Mouse (Mus musculus) activated CD4-positive, CD25-positive, alpha-beta regulatory T cell, adult 4 months (primary cell): ENCODE data around the gene Rev1. TPM values are rescaled to one million over a fixed set of nuclear protein-coding genes. Genes with fewer than 3 reads are reported as not detected.

Source experiments
- ATAC-seq: one replicate; pipeline ENCODE4 v1.8.0; 2017
- polyA plus RNA-seq, 2 experiments: library from polyadenylated mRNA; unstranded; fragments of 100-300 nt; shearing (Covaris generic); gene quantifications; one replicate each; pipeline ENCODE4 v1.2.1; 2017

The Rev1 gene
- 10 to 100 TPM in 1 of 2 experiments, 1 to 10 TPM in 1; 8.1 to 11.8 TPM for polyA plus RNA-seq

DNA sequence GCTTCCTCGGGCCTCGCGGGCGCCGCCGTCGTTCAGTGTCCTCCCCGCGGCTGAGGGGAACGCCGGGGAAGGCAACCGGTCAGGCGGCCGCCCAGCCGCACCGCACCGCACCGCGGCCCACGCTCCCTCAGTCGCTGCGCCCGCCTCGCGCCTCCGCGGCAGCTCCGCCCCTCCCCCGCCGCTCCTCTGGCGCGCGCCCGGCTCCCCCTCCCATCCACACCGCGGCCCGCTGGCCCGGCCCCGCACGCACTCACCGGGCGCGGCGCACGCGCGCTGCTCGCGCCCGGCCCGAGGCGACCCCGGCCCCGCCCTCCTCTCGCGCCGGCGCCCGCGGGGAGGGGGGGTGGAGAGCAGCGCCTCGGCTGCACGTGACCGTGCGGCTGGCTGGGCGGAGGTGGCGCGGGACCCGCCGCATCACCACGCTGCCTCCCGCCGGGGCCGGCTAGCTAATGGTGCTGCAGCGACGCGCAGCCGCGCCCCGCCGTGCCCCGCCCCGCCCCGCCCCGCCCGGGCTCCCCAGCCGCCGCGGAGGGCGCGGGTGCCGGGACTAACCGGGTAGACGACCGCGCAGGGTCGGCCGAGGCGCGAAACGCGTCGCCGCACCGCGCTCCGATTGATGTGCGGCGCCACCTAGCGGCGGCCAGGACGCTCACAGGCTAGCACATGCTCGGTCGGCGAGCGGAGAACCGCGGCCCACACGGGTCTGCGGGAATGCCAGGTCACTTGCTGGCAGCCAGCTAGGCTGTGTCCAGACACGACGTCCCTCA, at the start of gene Rev1:
Gene Rev1, minus strand, starts transcription at position 301 of the 767 bp plus-strand sequence.
- peak; percentile 78 for ATAC-seq

DNA sequence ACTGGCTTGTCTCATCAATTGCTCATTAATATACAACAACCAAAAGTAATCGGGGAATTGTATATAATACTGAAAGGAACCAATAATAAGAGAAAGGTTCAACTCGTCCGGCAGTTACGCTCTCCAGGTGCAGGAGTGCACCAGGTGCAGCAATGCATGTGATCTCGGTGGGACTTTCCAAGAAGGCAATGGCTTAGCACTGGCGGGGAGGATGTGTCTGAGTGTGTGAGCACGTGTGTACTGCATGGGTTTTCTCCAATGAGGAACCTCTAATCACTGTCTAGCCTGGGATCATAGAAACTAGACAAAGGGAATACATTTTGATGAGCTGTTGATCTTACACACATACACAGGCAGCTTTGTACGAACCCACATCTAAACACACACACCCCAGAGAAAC, 49.3 kb upstream of the Rev1 start:
- no peak for ATAC-seq

DNA sequence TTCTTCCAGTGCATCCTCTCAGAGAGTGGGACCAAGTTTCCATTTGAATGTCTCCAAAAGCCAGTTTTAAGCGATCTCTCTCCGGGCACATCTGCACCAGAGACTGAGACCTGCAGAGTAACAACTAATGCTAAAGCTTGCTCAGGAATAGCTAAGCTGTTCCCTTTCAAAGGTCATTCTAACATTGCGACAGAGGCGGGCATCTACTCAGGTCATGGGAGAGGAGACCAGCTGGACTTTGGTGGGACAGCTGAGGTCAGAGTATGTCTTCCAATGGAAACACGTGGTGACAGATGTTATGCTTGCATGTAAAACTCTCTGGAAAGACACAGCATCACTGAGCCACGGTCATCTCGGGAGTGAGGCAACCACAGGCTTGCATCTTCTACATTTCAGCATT, 46.5 kb upstream of the Rev1 start:
- ATAC-seq, result no peak

DNA sequence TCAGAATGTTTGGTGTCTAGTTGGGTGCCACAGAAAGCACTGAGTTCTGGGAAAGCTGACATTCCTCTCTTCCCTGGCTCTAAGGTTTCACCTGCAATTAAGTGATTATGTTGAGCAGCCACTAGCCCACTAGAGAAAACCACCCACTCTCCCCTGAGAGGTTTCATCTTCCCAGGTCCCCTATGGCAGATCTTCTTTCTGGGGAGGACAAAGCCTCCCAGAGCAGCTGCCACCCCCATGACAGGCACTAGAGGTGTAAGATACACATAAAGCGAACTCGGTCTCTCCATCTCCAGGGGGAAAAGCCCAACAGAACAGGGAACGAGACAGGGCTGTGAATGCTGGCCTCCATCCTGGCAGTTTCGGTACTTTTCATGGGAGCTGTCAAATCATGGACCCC, 42.3 kb upstream of the Rev1 start:
- no peak for ATAC-seq

DNA sequence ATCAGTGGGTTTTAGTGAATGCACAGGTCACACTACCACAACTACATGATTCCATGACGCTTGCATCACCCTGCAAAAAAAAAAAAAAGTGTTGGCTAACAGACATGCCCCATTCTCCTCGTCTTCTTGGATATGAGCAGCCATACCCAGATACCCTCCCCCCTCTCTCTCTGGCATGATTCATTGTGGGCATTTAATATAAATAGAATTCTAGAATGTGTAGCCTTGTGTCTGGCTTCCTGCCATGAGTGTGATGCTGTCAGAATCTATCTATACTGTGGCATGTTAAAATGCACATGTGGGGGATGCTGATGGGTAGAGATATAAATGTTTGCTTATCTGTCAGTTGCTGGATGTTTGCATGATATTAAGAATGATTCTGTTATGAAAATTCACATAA, 36.1 kb upstream of the Rev1 start:
- ATAC-seq, result no peak

DNA sequence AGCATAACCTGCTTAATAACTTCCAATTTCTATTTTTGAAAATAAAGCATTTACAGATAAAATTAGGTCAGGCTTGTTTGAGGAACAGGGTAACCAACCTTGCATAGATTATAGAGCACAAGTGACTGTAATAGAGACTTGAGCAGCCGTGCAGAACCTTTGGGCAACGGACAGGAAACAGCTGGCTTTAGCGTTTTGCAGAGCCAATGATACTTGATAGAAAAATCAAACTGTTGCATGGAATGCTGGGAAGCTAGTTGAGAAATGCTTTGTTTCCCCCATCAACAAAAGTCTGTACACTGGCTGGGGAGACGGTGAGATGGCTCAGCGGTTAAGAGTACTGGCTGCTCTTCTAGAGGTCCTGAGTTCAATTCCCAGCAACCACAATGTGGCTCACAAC, 20.5 kb upstream of the Rev1 start:
- ATAC-seq, result no peak

DNA sequence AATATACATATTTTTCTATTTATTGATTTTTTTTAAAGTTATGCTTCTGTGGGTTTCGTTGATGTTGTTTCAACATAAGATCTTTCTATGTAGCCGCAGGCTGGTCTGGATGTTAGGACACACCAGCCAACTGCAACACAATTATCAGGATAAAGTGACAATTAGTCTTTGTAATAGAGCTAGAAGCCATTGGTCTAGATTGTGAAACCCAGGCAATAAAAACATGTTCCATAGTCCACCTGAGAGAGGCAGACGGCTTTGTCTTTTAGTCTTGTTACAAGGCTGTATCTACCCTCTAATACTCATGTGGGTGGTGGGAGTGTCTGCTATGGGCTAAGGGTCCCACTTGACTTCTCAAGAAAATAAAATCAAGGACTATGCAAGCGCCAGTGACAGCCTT, 16.4 kb upstream of the Rev1 start:
- no peak for ATAC-seq

DNA sequence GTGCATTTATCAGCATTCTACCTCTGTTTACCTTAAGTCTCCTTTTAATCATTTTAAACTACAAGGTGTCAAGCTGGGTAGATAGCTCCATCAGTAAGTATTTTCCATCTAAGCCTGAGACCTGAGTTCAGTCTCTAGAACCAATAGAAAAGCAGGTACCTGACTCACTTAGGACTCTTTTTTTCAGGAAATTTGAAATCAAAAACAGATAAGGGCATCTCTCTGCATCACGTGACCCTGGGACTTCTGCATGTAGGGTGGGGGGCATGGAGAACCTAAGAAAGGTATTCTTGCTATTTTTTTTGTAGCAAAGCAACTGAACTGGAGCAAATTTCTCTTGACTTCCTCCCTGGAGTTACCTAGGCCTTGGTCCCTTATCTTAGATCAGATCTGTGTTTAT, 11.8 kb upstream of the Rev1 start:
- no peak for ATAC-seq

DNA sequence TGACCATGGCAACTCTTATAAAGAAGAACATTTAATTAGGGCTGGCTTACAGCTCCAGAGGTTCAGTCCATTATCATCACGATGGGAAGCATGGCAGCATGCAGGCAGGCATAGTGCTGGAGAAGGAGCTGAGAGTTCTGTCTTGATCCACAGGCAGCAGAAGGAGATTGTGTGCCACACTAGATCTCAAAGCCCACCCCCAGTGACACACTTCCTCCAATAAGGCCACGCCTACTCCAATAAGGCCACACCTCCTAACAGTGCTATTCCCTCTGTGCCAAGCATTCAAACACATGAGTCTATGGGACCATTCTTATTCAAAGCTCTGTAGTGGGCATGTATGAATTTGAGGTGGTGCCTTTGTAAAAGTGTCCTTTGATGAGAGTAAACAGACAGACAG, 11.3 kb upstream of the Rev1 start:
- no peak for ATAC-seq

DNA sequence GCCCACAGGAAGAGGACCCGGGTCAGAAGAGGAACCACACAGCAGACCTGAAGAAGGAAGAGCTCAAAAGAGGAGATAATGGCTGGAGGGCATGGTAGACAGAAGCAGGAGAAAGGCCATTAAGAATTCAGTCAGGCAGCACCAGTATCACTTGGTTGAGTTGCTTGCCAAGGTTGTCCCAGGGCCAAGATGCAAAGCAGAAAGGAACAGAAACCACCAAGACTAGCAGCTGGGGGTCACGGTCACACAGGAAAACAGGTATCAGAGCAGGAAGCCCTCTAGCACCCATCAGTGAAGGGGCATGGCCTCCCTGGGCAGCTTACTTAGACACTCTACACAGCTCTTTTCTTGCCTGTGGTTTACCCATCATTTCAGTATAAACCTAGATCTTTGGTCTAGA, 9.8 kb upstream of the Rev1 start:
- no peak for ATAC-seq

DNA sequence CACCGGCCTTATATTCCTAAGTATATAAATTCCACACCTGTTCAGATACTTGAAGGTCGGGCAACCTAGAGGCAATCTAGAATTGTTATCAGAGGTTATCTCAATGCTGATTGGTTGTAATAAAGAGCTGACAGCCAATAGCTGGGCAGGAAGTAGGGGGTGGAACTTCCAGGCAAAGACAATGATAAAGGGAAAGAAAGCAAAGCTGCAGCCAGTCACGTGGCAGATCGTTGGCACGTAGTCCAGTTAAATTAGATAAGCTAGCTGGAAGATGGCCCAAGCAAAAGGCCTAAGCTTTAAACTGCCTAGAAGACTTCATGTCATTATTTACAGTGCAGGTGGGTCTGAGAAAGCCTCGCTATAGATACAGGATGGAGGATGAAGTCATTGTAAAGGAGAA, 3.3 kb upstream of the Rev1 start:
- no peak for ATAC-seq

DNA sequence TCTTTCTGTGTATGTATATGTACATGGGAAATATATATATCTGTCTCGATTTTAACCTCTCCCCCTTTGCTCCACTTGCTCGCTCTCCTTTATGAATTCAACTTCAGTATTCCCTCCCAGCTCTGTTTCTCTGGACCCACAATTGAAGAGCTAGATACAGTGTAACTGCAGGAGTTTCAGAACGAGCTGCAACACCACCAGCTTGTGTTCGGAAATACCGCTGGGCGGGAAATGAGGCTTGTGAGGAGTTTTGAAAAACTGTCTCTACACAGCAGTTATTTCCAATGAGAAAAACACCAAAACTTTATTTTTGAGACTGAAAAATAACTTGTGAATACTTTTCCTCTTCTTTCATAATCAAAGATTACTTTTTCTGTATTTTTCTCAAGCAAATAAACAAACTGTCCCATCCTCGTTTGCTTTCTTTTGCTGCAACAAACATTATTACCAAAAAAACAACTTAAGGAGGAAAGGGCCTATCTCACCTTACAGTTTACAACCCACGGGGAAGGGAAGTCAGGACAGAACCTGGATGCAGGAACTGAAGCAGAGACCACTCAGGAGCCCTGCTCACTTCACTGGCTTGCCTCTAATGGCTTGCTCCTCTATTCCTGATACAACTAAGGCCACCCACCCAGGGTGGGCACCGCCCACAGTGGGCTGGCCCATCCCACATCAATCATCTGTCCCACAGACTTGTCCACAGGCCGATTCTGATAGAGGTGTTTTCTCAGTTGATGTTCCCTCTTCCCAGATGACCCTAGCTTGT, 1.3 kb upstream of the Rev1 start:
- ATAC-seq, result no peak

DNA sequence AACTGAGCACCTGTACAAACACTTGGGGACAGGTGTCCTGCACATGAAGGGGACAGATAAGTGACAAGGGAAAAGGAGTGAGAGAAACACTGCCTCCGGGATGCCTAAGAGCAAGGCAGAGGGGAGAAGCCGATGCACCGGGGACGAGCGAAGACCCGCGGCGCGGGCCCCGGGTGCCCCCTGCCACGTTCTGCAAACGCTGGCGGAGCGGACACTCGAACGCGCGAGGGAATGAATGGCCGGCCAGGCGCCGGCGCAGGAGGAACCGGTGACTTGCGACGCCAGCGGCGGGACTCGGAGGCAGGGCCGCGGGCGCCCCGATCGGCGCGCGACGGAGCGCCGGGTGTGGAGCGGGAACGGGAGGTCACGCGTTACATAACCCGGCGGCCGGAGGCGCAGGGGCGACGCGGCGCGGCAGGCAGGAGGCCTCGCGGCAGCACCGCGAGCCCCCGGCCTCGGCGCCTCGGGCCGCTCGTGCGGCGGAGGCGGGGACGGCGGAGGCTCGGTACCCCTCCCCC, 623 bp downstream of the Rev1 start:
- ATAC-seq, result peak; percentile 9

DNA sequence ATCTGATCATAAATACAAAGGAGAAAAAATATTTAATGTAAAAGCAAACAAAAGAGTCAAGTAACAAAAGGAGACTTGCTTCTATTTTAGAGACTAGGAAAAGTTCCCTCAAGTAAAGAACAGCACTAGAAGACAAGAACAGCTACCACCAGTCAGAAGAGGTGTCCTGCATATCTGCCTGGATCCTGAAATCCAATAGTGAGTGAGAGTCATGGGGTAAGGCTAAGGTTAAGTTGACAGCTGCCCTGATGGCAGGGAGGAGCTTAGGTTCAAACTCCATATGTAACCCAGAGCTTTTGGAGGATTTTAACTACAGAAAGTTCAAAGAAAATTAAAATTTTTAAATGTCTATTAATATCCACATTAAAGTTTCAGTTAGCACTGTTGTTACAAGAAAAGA, 2.6 kb downstream of the Rev1 start:
- no peak for ATAC-seq

DNA sequence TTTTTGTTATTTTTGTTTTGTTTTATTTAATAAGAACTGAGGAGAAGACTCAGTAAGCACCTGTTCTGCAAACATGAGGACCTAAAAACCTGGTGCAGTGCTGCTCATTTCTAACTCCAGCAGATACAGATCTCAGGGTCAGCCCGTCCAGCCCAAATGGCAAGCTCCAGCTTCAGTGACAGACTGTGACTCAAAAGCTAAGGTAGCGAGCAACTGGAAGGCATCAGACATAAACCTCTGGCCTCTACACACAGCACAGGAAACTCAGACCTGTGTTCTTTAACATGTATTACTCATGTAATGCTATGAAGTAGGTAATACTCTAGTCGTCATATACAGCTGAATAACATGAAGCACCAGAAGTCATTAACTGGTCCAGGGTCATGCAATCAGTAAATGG, 3.2 kb downstream of the Rev1 start:
- no peak for ATAC-seq

DNA sequence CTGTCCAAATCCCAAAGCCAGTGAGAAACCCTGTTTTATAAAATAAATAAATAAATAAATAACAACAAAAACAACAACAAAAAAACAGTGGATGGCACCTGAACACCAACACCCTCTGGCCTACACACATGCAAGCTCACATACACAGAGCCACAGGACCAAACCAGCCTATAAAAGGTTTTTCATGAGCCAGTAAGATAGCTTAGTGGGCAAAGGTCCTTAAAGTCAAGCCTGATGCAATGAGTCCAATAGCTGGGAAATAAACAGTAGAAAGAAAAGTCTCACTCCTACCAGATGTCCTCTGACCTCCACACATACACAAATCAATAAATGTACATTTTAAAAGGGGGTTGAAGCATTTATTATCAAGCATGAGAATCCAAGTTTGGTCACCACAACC, 5.3 kb downstream of the Rev1 start:
- no peak for ATAC-seq

DNA sequence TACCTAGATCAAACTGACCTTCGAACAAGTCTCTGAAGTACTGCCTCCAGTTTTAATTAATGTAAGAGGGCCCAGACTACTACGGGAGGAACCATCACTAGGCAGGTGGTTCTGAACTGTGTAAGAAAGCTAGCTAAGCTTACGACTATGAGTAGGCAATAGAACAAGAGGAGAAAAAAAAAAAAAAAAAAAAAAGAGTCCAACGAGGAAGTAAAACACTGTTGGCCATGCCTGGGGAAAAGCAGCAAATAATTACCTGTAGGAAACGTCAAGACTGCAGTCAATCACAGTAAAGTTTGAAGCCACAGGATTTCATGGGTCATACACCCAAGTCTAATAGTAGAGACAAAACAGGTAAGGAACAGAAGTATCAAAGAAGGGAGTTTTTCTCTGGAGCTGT, 8.7 kb downstream of the Rev1 start:
- ATAC-seq, result no peak

DNA sequence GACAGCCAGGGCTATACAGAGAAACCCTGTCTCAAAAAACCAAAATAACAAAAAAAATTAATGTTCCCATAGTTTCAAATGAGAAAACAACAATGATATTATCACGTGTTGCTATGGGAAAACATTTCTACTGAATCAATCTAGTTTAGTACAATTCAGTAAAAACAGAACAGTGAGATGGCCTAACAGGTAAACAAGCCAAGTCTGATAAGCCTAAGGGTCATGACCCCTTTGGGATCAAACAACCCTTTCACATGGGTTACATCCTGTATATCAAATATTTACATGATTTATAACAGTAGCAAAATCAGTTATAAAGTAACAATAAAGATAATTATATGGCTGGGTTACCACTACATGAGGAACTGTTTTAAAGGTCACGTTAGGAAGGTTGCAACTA, 11.0 kb downstream of the Rev1 start:
- no peak for ATAC-seq

DNA sequence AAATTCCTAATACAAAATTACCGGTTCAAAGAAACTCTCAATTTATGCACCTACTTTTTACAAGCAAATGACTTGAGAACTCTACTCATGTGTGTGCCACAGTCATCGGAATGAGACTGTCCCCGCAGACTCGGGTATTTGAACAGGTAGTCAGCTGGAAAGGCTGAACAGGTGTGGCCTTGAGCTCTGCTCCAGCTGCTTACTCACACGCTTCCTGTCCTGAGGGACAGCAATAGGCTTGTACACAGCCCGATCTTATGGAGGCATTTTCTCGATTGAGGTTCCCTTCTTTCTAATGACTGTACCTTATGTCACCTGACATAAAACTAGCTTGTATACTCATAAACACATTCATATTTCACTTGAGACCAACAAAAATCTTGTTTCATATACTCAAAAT, 19.8 kb downstream of the Rev1 start:
- ATAC-seq, result no peak

DNA sequence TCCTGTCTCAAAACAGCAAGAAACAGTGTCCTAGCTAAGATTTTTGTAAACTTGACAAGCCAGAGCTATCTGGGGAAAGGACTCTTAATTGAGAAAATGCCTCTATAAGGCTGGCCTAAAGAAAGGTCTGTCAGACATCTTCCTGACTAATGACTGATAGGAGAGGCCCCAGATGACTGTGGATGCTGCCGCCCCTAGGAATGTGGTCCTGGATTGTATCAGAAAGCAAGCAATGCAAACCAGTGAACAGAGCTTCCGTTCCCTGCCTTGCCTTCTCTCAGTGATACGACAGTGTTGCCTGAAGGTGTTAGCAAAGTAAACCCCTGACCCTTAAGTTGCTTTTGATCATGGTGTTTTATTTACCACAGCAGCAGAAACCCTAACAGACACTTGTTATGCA, 25.8 kb downstream of the Rev1 start:
- no peak for ATAC-seq

DNA sequence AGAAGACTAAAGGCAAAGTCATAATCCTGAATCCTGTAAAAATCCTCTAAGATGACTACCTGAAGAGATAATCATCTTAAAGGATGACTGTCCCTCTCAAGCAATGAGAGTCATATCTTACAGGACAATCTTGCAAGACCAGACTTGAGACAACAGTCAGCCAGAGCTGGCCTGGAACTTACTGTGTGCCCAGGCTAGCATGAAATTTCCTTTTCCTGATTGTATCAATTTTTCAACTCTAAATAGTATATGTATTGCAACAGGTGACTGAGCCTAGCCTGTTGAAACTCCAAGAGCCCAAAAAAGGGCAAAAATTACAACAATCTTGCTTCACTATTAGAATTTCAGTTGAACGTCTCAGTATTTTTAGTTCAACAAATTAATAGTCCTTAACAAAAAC, 26.4 kb downstream of the Rev1 start:
- ATAC-seq, result no peak

DNA sequence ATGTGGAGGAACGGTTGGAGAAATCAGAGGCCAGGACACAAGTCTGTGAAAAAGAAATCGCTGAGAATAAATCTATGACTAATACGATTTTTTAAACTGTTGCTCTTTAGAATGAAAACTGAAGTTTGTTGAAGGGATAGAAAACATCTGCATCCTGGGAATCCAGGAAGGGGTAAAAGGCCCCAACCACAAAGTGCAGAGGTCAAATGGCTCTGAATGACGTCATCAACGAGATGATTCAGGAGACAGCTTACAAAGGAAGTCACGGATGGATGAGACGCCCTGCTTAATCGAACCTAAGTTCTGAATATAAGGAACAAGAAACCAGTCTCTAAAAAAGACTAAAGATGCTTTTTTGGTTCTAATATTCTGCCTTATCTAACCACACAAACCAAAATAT, 48.3 kb downstream of the Rev1 start:
- ATAC-seq, result no peak

DNA sequence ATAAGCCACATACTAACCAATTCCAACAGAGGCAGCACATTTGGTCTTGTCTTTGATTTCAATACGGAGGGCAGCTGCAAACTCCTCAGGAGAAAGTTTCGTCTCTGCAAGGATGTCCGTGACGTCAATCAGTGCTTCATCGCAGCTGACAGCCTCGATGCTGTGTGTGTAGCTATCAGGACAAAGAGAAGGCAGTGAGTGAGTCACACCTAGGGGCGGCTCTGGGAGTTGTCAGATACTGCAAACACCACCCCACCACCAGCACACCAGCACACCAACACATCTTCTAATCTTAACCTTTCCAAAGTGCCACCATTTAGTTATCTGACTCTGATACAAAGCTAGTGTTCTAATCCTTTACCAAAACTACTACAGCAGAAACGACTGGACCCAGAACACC, 58.3 kb downstream of the Rev1 start:
- ATAC-seq, result no peak

DNA sequence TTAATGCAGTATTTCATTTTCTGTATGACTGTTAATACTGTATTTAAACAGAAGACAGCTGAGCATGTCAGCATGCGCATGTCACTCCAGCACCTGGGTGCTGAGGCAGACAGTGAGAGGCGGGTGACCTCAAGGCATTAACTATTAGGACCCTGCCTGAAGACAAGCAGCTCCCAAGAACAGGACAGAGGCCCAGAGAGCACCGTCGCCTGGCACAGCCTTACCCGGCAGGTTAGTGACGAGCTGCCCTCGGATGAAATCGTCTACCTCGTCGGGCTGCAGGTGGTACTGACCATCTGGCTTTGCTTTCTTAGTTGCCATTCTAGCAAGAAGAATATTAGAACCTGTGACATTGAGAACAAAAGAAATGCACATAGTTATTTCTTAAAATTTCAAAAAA, 62.3 kb downstream of the Rev1 start:
- ATAC-seq, result no peak
